Mouse (Mus musculus) inflammation-experienced regulatory T-cells, adult 6 months (primary cell): ENCODE data around the gene Mroh2b. TPM values are rescaled to one million over a fixed set of nuclear protein-coding genes. Genes with fewer than 3 reads are reported as not detected.

Experiments
- ATAC-seq: one replicate; pipeline ENCODE4 v1.8.0; 2017
- polyA plus RNA-seq, 3 experiments: library from polyadenylated mRNA; unstranded; fragments of 100-300 nt; shearing (Covaris generic); gene quantifications; one replicate each; pipeline ENCODE4 v1.2.1; 2017

Gene Mroh2b
- polyA plus RNA-seq: not detected

DNA sequence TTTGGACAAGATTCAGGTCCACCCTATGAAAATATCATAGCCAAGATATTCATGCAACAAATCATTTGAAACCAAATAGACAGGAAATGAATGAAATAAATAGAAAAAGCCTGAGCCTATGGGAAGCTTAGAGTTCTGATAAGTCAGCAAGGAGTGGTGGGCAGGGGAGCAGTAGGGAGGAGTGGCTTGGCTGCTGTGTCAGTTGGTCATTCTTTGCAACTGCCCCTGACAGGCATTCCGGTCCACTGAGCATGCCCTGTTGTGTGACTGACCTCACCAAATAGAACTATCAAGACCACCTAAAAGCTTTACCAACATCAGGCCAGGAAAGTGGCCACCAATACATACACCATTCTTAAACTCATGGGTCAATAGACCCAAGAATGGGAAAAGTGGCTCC is at the start of gene Mroh2b:
Gene Mroh2b (plus strand): TSS at position 301 of the 400 bp plus-strand sequence.
- ATAC-seq: no peak

DNA sequence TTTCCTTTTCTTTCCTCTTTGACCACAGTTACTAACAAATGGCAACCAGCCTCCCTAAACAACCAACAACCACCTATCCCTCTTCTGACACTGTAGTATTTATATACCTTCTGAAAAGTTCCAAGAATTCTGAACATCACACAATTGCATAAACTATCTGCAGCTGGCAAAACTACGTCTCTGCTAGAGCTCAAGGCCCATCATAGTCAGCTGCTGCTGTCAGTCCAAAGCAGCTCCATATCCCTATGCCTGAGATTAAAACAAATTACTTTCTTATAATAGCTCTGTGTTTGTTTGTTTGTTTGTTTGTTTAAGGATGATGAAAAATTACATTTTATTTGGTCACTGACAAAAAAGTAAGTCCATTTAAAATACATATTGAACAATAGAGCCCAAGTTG is 48.5 kb upstream of the Mroh2b start:
- ATAC-seq: no peak

DNA sequence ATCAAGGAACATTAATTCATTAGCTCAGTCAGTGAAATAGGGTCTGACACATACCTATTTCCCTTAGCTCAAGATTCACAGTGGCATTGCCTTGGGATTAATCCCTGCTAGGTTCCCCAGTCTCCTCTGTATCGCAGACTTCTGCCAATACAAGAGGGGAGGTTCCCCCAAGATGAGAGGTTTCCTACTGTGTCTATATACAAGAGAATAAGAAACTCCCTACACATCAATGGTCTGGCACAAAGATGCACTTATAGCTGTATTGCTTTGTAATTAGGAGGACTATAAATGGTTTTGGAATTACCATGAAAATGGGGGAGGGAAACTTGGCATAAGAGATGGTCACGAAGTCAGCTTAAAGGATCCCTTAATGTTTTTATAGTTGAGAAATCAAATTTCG is 3.6 kb upstream of the Mroh2b start:
- no peak for ATAC-seq

DNA sequence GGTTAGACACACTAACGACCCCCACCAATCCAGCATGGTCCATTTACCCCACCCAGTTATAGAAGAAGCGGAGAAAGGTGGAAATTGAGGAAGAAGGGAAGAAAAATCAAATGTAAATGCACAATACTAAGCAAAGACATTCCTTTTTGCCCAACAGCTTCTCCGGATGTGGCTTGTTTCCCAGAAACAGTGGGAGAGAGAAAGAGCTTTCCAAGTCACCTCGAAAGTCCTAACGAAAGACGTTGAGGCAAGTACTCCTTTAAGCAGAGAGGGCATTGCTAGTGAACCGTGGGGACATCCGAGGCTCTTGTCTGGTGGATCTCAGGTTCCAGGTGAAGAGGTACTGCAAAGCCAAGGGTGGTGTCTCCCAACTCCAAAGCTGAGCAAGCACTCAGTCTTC is 36.2 kb downstream of the Mroh2b start:
- ATAC-seq: no peak

DNA sequence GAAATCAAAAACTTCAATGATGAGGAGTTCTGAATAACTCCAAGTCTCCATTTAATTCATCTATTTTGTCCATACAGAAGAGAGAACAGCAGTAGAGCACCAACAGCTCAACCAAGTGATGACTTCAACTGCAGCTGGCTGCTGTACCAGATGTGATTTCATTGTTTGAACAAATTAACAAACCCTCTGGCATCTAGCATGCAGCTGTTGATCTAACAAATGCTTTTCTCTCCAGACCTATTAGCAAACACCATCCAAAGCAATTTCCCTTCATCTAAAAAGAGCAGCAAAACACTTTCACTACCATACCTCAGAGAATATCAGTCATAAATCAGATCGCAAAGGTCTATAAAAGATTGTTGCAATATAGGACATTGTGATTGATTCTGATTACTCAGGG is 74.8 kb downstream of the Mroh2b start:
- ATAC-seq: no peak

DNA sequence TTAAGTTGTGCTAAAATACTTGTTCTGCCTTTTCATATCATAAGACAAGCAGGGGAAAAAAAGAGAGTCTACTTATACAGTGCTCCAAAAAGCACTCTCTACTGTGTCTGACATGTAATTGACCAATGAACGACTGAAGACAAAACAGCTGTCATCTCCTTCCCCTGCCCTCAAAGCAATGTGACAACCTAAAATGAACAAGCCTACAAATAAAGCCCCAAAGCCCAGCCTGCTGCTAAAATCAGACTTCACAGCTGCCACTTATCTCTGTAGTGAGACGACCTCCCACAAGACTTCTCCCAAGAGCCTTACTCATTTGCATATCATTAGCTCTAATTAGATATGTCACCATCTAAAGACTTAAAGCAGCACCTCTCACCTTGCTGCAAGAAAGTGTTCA is 104.4 kb downstream of the Mroh2b start:
- no peak for ATAC-seq

DNA sequence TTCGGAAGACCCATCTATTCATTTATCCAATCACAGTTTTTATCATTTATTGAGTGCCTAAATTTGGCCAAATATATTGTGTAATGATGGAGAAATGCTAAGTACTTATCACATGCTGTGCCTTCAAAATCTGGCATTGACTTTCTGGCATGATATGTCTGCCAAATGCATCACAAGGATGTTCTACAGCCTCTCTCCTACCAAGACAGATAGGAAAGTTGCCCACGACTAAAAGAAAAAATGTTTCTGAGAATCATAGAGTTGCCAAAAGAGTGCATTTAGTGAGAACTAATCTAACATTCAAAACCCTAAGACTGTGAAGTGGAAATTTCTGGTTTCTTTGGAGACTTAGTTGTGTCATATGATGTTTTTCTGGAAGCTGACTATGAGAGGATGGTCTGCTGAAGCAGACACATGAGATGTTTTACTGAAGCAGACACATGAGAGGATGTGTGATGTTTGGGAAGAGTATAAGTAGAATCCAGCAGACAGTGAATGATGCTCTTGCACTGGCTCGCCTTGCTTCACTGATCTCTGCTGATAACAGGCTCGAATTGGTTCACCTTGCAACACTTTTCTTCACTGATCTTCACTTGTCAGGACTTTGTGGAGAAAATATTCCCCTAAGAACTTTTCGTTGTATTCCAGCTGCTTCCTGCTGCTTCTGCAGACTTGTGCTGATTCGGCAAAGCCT is 105.1 kb downstream of the Mroh2b start:
- no peak for ATAC-seq

DNA sequence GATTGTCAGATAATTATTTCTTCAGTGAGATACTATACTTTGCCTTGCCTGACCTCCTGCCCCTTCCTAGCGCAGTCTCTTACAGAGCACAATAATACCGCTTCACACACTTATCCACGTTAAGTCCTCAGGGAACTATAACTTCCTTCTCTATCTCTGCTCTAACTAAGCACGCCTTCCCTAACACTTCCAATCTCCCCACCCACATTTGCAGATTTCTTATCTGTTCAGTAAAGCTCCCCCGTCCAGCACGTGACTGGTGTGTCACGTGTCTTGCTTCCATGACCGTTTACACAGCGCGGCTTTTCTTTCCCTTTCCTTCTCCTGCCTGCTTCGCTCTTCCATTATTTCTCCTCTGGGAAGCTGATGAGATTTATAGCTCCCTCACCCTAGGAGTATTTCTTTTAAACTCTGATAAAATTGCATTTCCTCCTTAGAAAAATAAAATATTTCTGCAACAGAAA is 111.1 kb downstream of the Mroh2b start:
- no peak for ATAC-seq

Other genes starting within 250 kb of the Mroh2b start
- under 1 TPM in 1 of 3 experiments, not detected in 2; 0.21 TPM for gene C6, start 171.6 kb upstream of the Mroh2b start, polyA plus RNA-seq
- not detected for gene C7, start 165.0 kb downstream of the Mroh2b start, polyA plus RNA-seq
- 10 to 100 TPM; 15.9 to 41.4 (median 35.3) TPM for gene Card6, start 209.8 kb downstream of the Mroh2b start, polyA plus RNA-seq
- gene Rpl37, start 217.9 kb downstream of the Mroh2b start, polyA plus RNA-seq: 1,000 to 10,000 TPM; 1,587 to 2,567 (median 2,159) TPM
- gene Prkaa1, start 245.1 kb downstream of the Mroh2b start, polyA plus RNA-seq: 10 to 100 TPM; 18.1 to 22.5 (median 21.9) TPM